Mouse (Mus musculus) CH12.LX (cell line): ENCODE measurements around the gene Mup19. TPM values are rescaled to one million over a fixed set of nuclear protein-coding genes. Genes with fewer than 3 reads are reported as not detected.

Source experiments
- DNase-seq: peaks from one replicate; pipeline ENCODE4 v3.0.0-alpha.2; 2013; ENCODE audit errors: extremely low read depth
- H3K27ac ChIP-seq: 2 replicates; pipeline ENCODE4 v1.5.1; 2012; ENCODE audit warnings: low read depth, mild to moderate bottlenecking, control low read depth, moderate library complexity; ENCODE audit not compliant: insufficient read depth
- H3K27me3 ChIP-seq: replicated peaks from 2 replicates; pipeline ENCODE3; 2012; ENCODE audit warnings: inconsistent platforms
- H3K36me3 ChIP-seq, 2 experiments: replicated peaks in 1 of 2; 2 replicates each; pipeline versions ENCODE3 to v1.6.1; 2012; ENCODE audit warnings: inconsistent platforms in 1 of 2, low read length in 1 of 2, mild to moderate bottlenecking in 1 of 2, mixed read lengths in 1 of 2, moderate library complexity in 1 of 2; ENCODE audit not compliant: control insufficient read depth in 1 of 2, insufficient read depth in 1 of 2
- H3K4me1 ChIP-seq, 2 experiments: 2 replicates each; pipeline ENCODE4 v1.6.1; 2012; ENCODE audit warnings: inconsistent platforms in 1 of 2, moderate library complexity in 1 of 2; ENCODE audit not compliant: insufficient read depth in 2 of 2, control insufficient read depth in 1 of 2
- H3K4me2 ChIP-seq: 2 replicates; pipeline ENCODE4 v1.6.1; 2012; ENCODE audit warnings: low read depth, mild to moderate bottlenecking, control low read depth; ENCODE audit not compliant: poor library complexity, insufficient read depth, severe bottlenecking
- H3K4me3 ChIP-seq, 3 experiments: fragments of 150-350 bp in 1 of 3; sonication (generic) in 1 of 3; replicated peaks in 1 of 3; 2 replicates each; pipeline versions ENCODE3 to v1.5.1; 2011 to 2012; ENCODE audit warnings: low read depth in 2 of 3, low read length in 2 of 3, mild to moderate bottlenecking in 2 of 3, moderate library complexity in 2 of 3, control low read depth in 1 of 3, improper control_type of control experiment in 1 of 3, inconsistent platforms in 1 of 3, mixed read lengths in 1 of 3; ENCODE audit not compliant: poor library complexity in 1 of 3
- H3K79me2 ChIP-seq: replicated peaks from 2 replicates; pipeline ENCODE4 v1.6.1; 2012; ENCODE audit warnings: mild to moderate bottlenecking, moderate library complexity; ENCODE audit not compliant: control insufficient read depth, poor library complexity, insufficient read depth, severe bottlenecking; ENCODE audit errors: extremely low read depth
- H3K9ac ChIP-seq: 2 replicates; pipeline ENCODE4 v1.6.1; 2012; ENCODE audit warnings: low read depth, mild to moderate bottlenecking, control low read depth, moderate library complexity; ENCODE audit not compliant: insufficient read depth
- H3K9me3 ChIP-seq: replicated peaks from 2 replicates; pipeline ENCODE3; 2012; ENCODE audit warnings: low read length, inconsistent platforms, mixed read lengths
- BHLHE40 ChIP-seq: IDR thresholded peaks from 2 replicates; pipeline ENCODE4 v1.6.1; 2011; ENCODE audit warnings: mild to moderate bottlenecking, low read depth, low read length, improper control_type of control experiment
- CHD1 ChIP-seq: IDR thresholded peaks from 2 replicates; pipeline ENCODE4 v1.6.1; 2012; ENCODE audit warnings: low read depth, low read length, improper control_type of control experiment, inconsistent platforms
- CHD2 ChIP-seq: IDR thresholded peaks from 2 replicates; pipeline ENCODE4 v1.6.1; 2011; ENCODE audit warnings: low read length, improper control_type of control experiment
- CTCF ChIP-seq, 2 experiments: IDR thresholded peaks in 1 of 2; conservative IDR thresholded peaks in 1 of 2; 2 replicates each; pipeline ENCODE4 v1.5.1; 2011 to 2012; ENCODE audit warnings: low read depth in 2 of 2, low read length in 2 of 2, improper control_type of control experiment in 1 of 2, inconsistent platforms in 1 of 2, mild to moderate bottlenecking in 1 of 2, moderate library complexity in 1 of 2
- ELF1 ChIP-seq: IDR thresholded peaks from 2 replicates; pipeline ENCODE4 v1.6.1; 2014; ENCODE audit warnings: low read depth, mild to moderate bottlenecking, inconsistent platforms, low read length, improper control_type of control experiment
- ETS1 ChIP-seq: conservative IDR thresholded peaks from 2 replicates; pipeline ENCODE4 v1.6.1; 2012; ENCODE audit warnings: low read depth, mild to moderate bottlenecking, inconsistent platforms, low read length, improper control_type of control experiment, moderate library complexity
- GABPA ChIP-seq: IDR thresholded peaks from 2 replicates; pipeline ENCODE4 v1.6.1; 2012; ENCODE audit warnings: low read depth, low read length, improper control_type of control experiment, inconsistent platforms; ENCODE audit not compliant: insufficient replicate concordance
- IRF4 ChIP-seq: IDR thresholded peaks from 2 replicates; pipeline ENCODE4 v1.6.1; 2014; ENCODE audit warnings: low read depth, mild to moderate bottlenecking, inconsistent platforms, low read length, improper control_type of control experiment
- JUN ChIP-seq: IDR thresholded peaks from 2 replicates; pipeline ENCODE4 v1.6.1; 2011; ENCODE audit warnings: low read depth, mild to moderate bottlenecking, low read length, improper control_type of control experiment, moderate library complexity; ENCODE audit not compliant: insufficient read depth
- MAZ ChIP-seq: IDR thresholded peaks from 2 replicates; pipeline ENCODE4 v1.6.1; 2012; ENCODE audit warnings: low read depth, mild to moderate bottlenecking, inconsistent platforms, low read length, improper control_type of control experiment, moderate library complexity
- MEF2A ChIP-seq: IDR thresholded peaks from 2 replicates; pipeline ENCODE4 v1.6.1; 2014; ENCODE audit warnings: low read depth, mild to moderate bottlenecking, inconsistent platforms, low read length, improper control_type of control experiment, borderline replicate concordance
- MXI1 ChIP-seq: IDR thresholded peaks from 2 replicates; pipeline ENCODE4 v1.6.1; 2011; ENCODE audit warnings: mild to moderate bottlenecking, low read depth, low read length, improper control_type of control experiment
- MYC ChIP-seq: IDR thresholded peaks from 2 replicates; pipeline ENCODE4 v1.6.1; 2011; ENCODE audit warnings: low read depth, mild to moderate bottlenecking, improper control_type of control experiment, low read length
- NELFE ChIP-seq: IDR thresholded peaks from 2 replicates; pipeline ENCODE4 v1.6.1; 2011; ENCODE audit warnings: low read depth, low read length, improper control_type of control experiment
- NRF1 ChIP-seq: IDR thresholded peaks from 2 replicates; pipeline ENCODE4 v1.6.1; 2014; ENCODE audit warnings: low read depth, mild to moderate bottlenecking, inconsistent platforms, low read length, improper control_type of control experiment, moderate library complexity
- PAX5 ChIP-seq: IDR thresholded peaks from 2 replicates; pipeline ENCODE4 v1.6.1; 2012; ENCODE audit warnings: low read length, inconsistent platforms, mixed read lengths
- POLR2A ChIP-seq: IDR thresholded peaks from 2 replicates; pipeline ENCODE4 v1.6.1; 2011; ENCODE audit warnings: low read depth, mild to moderate bottlenecking, improper control_type of control experiment, low read length
- POLR2AphosphoS2 ChIP-seq: IDR thresholded peaks from 2 replicates; pipeline ENCODE4 v1.6.1; 2011; ENCODE audit warnings: low read depth, low read length, improper control_type of control experiment
- RCOR1 ChIP-seq: conservative IDR thresholded peaks from 2 replicates; pipeline ENCODE4 v1.6.1; 2012; ENCODE audit warnings: low read depth, mild to moderate bottlenecking, inconsistent platforms, low read length, improper control_type of control experiment
- SMC3 ChIP-seq: IDR thresholded peaks from 2 replicates; pipeline ENCODE4 v1.6.1; 2011; ENCODE audit warnings: low read depth, low read length, improper control_type of control experiment
- TBP ChIP-seq: conservative IDR thresholded peaks from 2 replicates; pipeline ENCODE4 v1.6.1; 2011; ENCODE audit warnings: low read depth, low read length, improper control_type of control experiment
- TCF12 ChIP-seq: IDR thresholded peaks from 2 replicates; pipeline ENCODE4 v1.6.1; 2014; ENCODE audit warnings: low read depth, mild to moderate bottlenecking, inconsistent platforms, low read length, improper control_type of control experiment
- USF2 ChIP-seq: conservative IDR thresholded peaks from 2 replicates; pipeline ENCODE4 v1.6.1; 2011; ENCODE audit warnings: low read depth, low read length, improper control_type of control experiment
- ZKSCAN1 ChIP-seq: IDR thresholded peaks from 2 replicates; pipeline ENCODE4 v1.6.1; 2012; ENCODE audit warnings: low read depth, inconsistent platforms, low read length, improper control_type of control experiment, borderline replicate concordance
- ZNF384 ChIP-seq: IDR thresholded peaks from 2 replicates; pipeline ENCODE4 v1.6.1; 2012; ENCODE audit warnings: low read depth, low read length, improper control_type of control experiment, inconsistent platforms
- dilution Hi-C: fragments of 300-500 bp; cut with MboI; formaldehyde crosslinking; loops from 2 replicates; pipeline ENCODE4 v1.14.3; 2020; ENCODE audit warnings: low sequenced_read_pairs; ENCODE audit not compliant: extremely low pct_unique_long_range_greater_than_20kb, extremely low pct_ligation_motif_present
- in situ Hi-C: fragments of 300-500 bp; cut with MboI; formaldehyde crosslinking; loops from 3 replicates; pipeline ENCODE4 v1.14.3; 2019; ENCODE audit warnings: low sequenced_read_pairs, low pct_ligation_motif_present, low pct_unique_long_range_greater_than_20kb, mixed read lengths
- polyA plus RNA-seq: library from polyadenylated mRNA; unstranded; fragments of >175 nt; gene quantifications from 2 replicates; pipeline ENCODE4 v1.2.1, GENCODE M21; 2012; ENCODE audit warnings: low read depth; ENCODE audit not compliant: insufficient read length
- total RNA-seq, 2 experiments: library from RNA; depleted of rRNA; stranded (reverse); fragments of 300-350 nt in 1 of 2; fragments of >200 nt in 1 of 2; gene quantifications; 2 replicates each; pipeline ENCODE4 v1.2.3; 2012 to 2014

Gene Mup19
- total and polyA plus RNA-seq, 3 experiments, result not detected

GRCm38 (mm10) chr4:61815602-61816001 lies 33.5 kb upstream of the Mup19 start:
- in situ Hi-C loops (no loop called here), dilution Hi-C loops (no loop called here)
- no peak for DNase-seq
- Histone ChIP-seq H3K4me2 (no peak overlapping the region), H3K79me2 (no peaks in the 10 kb centered on the region), H3K27ac (no peak overlapping the region), H3K4me1 (no peaks in the 10 kb centered on the region), H3K9me3 (peaks cover 19% of the 10 kb centered on the region), H3K9ac (no peak overlapping the region), H3K36me3 (no peaks in the 10 kb centered on the region), H3K27me3 (no peaks in the 10 kb centered on the region), H3K4me3 (no peak overlapping the region)
- TF ChIP-seq POLR2AphosphoS2 (no peak), GABPA (no peak), JUN (no peak), NELFE (no peak), CHD1 (no peak), CHD2 (no peak), USF2 (no peak), PAX5 (no peak), TCF12 (no peak), POLR2A (no peak), MXI1 (no peak), RCOR1 (no peak), BHLHE40 (no peak), ZKSCAN1 (no peak)

GRCm38 (mm10) chr4:61813435-61813834 lies 31.4 kb upstream of the Mup19 start:
- no peaks in the 10 kb centered on the region for H3K79me2 ChIP-seq
- H3K4me3 ChIP-seq, result no peak overlapping the region
- no peaks in the 10 kb centered on the region for H3K4me1 ChIP-seq
- no peaks in the 10 kb centered on the region for H3K36me3 ChIP-seq
- no peak for TF ChIP-seq MAZ
- TF ChIP-seq ELF1, result no peak
- no peak for TF ChIP-seq ETS1
- no peak for TF ChIP-seq CTCF (conservative IDR thresholded peaks at IDR 0.05 in 1 of 2, IDR thresholded peaks at IDR 0.05 in 1 of 2; ENCODE audit: low read depth in 2 of 2, low read length in 2 of 2)
- no peak for TF ChIP-seq PAX5
- TF ChIP-seq CHD1, result no peak
- TF ChIP-seq MYC, result no peak
- no peak for TF ChIP-seq IRF4
- TF ChIP-seq NRF1, result no peak
- no peak for TF ChIP-seq CHD2
- TF ChIP-seq SMC3, result no peak
- no peak for TF ChIP-seq ZNF384
- TF ChIP-seq TBP, result no peak
- no peak for TF ChIP-seq MEF2A
- no peak for DNase-seq
- H3K9ac ChIP-seq, result no peak overlapping the region
- dilution Hi-C loops, result no loop called here
- peaks cover 24% of the 10 kb centered on the region for H3K9me3 ChIP-seq
- in situ Hi-C loops, result no loop called here
- no peak overlapping the region for H3K4me2 ChIP-seq
- no peak overlapping the region for H3K27ac ChIP-seq
- no peaks in the 10 kb centered on the region for H3K27me3 ChIP-seq
